Mouse (Mus musculus): ENCODE results near the gene Zfp60.
"Not testable (repeated sequence)": the region's sequence is repeated elsewhere in the genome, so short reads cannot be mapped to it uniquely, and the experiment has no call there.

Zfp60 gene

GRCm38 (mm10) chr7:27793865-27794264 is 62.7 kb downstream of the Zfp60 start:
- not testable (repeated sequence) for DNase-seq (ENCODE audit: low read depth, low spot score)

- no peak for DNase-seq (ENCODE audit: low read depth, low spot score)
Measured at GRCm38 (mm10) chr7:27794566-27794965, 63.4 kb downstream of the Zfp60 start.

GRCm38 (mm10) chr7:27797906-27798811 is 67.0 kb downstream of the Zfp60 start:
- DNase-seq (ENCODE audit: low read depth, low spot score), result no peak

- DNase-seq (ENCODE audit: low read depth, low spot score), result no peak
Measured at GRCm38 (mm10) chr7:27801137-27801536, 69.9 kb downstream of the Zfp60 start.

GRCm38 (mm10) chr7:27802986-27803385 is 71.8 kb downstream of the Zfp60 start:
- no peak for DNase-seq (ENCODE audit: low read depth, low spot score)

Measured in c-Kit-negative CD71-positive TER-119-positive erythroid progenitor cells, embryonic 14.5 days (primary cell).